Mouse (Mus musculus) cerebellum, adult (tissue): ENCODE results near the gene Fxyd5.

Experiments used
- ATAC-seq: cut with Nextera tagmentation; 2 replicates; pipeline ENCODE4 v1.9.2; 2017; ENCODE audit warnings: mild to moderate bottlenecking, moderate library complexity, mixed read lengths; ENCODE audit not compliant: insufficient number of reproducible peaks, low FRiP score, low TSS enrichment

Fxyd5 gene

DNA sequence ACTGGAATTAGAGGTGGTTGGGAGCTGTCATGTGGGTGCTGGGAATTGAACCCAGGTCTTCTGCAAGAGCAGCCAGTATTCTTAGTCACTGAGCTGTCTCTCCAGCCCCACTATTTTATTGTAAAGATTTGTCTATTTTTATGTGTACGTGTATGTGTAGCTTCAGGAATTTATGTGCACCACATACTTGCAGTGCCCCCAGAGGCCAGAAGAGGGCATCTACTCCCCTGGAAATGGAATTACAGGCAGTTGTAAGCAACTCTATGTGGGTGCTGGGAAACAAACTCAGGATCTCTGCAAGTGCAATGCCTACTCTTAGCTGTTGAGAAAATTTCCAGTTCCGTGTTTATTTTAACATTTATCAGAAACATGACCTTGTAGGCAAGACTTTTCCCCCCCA, 45.8 kb downstream of the Fxyd5 start:
- no peak for ATAC-seq

DNA sequence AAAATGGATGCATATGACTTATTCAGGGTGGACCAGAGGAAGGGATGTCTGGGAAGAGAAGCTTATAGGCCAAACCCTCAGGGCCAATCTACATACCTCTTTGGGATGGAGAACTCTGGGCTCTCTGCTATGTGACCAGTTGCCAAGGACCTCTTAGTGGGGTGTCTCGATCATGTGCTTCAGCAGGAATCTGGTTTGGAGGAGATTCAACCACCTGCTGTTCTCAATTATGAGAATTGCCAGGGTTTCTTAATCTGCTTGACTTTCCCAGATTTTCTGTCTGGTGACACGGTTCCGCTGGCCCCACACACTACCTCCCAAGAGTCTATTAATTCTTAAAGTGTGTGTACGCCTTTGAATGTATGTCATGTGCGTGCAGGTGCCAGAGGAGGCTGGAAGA, 48.3 kb downstream of the Fxyd5 start:
- no peak for ATAC-seq

DNA sequence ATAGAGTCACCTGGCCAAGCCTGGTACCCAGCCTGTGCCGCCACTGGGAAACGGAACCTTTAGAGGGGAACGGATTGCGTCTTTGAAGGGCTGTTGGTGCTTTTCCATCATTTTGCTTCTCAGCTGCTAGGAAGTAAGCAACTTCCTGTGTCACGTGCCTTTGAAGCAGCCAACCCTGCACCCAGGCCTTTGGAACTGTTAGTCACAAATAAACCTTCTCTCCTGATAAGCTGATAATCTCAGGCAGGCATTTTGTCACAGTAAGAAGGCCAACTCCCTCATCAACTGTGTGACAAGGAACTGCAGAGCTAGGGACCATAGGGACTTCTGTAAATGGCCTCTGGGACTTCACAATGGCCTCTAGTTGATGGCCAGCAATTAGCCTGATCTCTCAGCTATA, 50.1 kb downstream of the Fxyd5 start:
- ATAC-seq = no peak

DNA sequence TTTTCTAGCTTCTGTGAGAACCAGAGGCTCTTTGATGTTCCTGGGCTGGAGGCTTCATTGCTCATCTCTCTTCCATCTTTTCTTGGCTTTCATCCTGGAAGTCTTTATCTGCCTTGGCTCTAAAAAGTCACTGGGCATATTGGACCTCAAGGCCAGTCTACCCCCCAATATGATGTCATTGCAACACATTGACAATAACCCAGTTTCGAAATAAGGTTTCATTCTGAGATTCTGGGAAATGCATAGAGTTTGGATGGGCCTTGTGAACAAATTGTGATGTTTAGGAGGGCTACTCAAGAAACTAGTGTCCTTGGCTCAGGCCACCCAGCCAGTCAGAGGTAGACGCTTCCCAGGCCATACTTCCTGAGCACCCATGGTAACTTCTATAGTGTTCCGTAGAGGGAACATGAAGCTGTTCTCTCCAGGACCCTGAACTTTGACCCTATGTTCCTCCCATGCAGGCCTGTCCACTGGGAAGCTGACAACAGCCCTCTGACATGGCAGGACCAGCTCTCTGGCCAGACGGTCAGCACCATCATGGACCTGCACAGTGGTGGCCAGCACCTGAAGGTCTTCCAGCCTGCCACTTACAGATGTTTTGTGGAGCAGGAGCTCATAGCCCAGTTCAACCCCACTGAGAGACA, 53.6 kb downstream of the Fxyd5 start:
- ATAC-seq = no peak

DNA sequence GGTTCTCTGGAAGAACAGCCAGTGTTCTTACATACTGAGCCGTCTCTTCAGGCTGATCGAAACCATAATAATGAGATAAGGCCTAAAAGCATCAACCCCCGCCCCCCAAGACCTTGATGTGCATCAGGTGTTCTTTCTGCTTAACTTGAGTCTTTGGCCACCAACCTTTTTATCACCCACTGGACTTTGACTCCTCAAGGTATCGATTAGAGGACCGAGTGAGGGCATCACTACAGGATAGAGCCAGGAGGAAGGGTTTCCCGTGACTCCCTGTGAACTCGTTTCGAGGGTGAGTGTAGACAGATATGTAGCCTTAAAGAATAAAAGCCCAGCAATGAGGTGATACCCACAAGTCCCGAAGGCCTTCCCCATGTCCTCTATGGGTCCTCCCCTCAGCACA, 56.9 kb downstream of the Fxyd5 start:
- no peak for ATAC-seq
